Mouse (Mus musculus) regulatory T cell (primary cell): ENCODE measurements around the gene Prkg1.

Experiments
- in situ Hi-C: fragments of 300-600 bp; cut with MboI, MseI; formaldehyde crosslinking; loops from one replicate; pipeline ENCODE4 v1.15.1; 2025; ENCODE audit warnings: high pct_unique_total_duplicates

Prkg1 gene

GRCm38 (mm10) chr19:31158944-31159460 is 605.8 kb downstream of the Prkg1 start:
- in situ Hi-C loops, result loop anchor here (10.0 kb wide), 1 partner anchor 426 kb away; no protein-coding TSS in a partner anchor

- in situ Hi-C loops, result loop anchor here (10.0 kb wide), 1 partner anchor 431 kb away; no protein-coding TSS in a partner anchor
These were observed 611.4 kb downstream of the Prkg1 start for GRCm38 (mm10) chr19:31153399-31153798.

DNA sequence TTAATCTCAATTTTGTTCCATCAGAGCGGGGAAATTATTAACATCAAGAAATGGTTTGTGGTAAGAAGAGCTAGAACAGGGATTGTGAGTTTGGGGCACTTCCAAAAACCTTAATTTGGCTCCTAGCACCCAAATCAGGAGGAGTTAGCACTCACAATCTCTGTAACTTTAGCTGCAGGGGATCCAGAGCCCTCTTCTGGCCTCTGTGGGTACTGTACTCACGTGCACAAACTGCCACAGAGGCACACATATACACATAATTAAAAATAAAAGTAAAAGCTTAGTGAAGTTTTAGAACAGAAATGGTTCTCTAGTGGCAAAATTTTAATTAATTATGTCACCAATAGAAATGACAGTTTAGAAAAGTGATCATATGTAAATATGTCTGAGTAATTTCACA is 614.9 kb downstream of the Prkg1 start:
- in situ Hi-C loops, result loop anchor here (10.0 kb wide), 2 partner anchors 145 to 435 kb away; no protein-coding TSS in a partner anchor

DNA sequence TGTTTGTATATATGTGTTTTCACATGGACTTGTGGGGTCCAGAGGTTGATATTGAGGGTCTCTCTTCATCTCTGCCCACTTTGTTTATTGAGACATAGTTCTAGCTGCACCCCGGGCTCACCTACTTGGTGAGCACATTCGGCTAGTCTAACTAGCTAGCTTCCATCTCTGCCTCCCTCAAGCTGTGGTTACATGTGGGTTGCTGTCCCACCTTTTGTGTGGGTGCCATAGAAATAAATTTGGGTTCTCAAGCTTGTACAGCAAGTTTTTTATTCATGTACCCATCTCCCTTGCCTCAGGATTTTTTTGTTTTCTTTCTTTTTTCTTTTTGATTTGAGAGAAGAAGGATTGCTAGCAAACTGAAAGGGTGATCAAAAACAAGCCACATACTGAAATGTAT is 617.4 kb downstream of the Prkg1 start:
- in situ Hi-C loops, result loop anchor here (10.0 kb wide), 1 partner anchor 147 kb away; no protein-coding TSS in a partner anchor

GRCm38 (mm10) chr19:31146156-31146555 is 618.7 kb downstream of the Prkg1 start:
- in situ Hi-C loops, result loop anchor here (10.0 kb wide), 1 partner anchor 149 kb away; no protein-coding TSS in a partner anchor

GRCm38 (mm10) chr19:31141905-31142304 is 622.9 kb downstream of the Prkg1 start:
- in situ Hi-C loops, result loop anchor here (10.0 kb wide), 1 partner anchor 153 kb away; no protein-coding TSS in a partner anchor

- in situ Hi-C loops, result no loop called here
These were observed 628.5 kb downstream of the Prkg1 start for GRCm38 (mm10) chr19:31136316-31136715.

DNA sequence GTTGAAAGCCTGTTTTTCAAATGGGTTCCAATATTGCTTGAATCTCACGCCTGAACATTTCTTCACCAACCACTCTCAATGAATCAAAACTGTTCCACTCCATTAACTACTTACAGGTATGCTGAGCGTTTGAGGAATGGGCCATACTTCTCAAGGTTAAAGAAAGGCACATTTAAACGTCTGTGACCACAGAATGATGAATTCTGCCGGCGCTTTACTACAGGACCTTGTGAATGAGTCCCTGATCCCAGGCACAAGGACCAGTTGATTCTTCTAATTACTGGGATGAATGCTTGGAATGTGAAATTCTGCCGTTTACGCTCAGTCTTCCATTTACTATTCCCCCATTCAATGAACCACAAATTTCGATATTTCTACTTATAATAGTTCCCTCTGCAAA is 632.2 kb downstream of the Prkg1 start:
- in situ Hi-C loops, result no loop called here

- in situ Hi-C loops, result loop anchor here (10.0 kb wide), 1 partner anchor 1530 kb away; no protein-coding TSS in a partner anchor
These were observed 640.2 kb downstream of the Prkg1 start for GRCm38 (mm10) chr19:31124628-31125027.

- in situ Hi-C loops, result no loop called here
These were observed 650.1 kb downstream of the Prkg1 start for GRCm38 (mm10) chr19:31114690-31115089.

DNA sequence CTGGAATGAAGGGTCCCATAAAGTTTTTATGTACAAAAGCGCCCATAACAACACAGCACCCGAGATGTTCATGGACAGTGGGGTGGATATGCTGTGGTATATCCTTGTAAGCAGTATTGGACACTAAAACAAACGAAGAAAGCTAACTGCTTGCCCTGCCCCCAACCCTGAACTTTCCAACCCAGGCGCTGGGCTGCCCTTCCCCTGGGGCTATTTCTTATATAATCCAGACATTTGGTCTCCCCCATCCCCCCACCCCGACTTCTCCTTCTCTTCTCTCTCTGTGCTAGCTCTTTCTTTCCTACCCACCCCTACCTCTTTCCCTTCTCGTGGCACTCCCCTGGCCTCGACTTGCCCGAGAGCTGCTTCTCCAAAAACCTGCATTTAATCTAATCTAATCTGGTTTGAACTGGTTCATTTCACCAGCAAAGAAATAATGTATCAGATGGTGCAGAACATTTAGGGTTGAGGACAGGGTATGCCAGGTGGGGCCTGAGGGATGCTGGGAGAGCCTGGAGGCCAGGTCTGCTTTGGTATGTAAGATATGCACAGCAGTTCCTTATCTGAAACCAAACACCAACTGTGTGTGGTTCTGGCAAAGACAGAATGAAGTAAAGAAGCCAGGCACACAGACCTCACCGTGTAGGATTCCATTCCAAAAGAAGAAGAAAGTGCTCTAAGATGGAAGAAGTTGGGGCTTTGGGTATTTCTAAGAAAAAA is 657.8 kb downstream of the Prkg1 start:
- in situ Hi-C loops, result no loop called here

- in situ Hi-C loops, result no loop called here
These were observed 658.8 kb downstream of the Prkg1 start for GRCm38 (mm10) chr19:31106036-31106435.

DNA sequence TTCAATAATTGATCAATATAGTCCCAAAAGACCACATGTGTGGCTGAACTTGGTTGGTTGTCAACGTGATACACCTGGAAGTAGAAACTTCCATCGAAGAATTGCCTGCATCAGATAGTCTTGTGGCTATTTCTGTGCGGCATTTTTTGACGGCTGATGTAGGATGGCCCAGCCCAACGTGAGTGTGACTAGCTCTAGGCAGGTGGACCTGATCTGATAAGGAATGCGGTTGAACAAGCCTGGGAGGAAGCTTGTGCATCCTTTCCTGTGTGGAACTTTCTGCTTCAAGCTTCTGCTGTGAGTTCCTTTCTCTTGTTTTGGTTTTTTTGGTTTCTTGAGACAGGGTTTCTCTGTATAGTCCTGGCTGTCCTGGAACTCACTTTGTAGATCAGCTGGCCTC is 660.1 kb downstream of the Prkg1 start:
- in situ Hi-C loops, result no loop called here

DNA sequence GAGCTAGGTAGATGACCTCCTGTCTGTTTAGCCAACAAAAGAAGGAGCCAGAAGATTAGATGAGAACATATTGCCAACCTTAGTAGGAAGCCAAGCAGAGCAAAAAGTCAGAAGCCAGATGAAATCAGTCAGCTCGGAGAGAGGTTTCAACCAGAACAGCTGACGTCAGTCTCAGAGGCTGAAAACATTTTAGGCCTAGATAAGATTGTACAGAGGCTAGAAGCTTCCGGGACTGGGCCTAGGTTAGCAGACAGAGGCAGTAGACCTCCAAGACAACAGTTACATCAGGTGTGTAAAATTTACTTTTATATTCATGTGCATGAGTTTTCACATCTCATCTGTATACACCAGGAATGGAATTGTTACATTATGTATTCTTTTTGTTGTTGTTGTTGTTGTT is 665.5 kb downstream of the Prkg1 start:
- in situ Hi-C loops, result no loop called here

DNA sequence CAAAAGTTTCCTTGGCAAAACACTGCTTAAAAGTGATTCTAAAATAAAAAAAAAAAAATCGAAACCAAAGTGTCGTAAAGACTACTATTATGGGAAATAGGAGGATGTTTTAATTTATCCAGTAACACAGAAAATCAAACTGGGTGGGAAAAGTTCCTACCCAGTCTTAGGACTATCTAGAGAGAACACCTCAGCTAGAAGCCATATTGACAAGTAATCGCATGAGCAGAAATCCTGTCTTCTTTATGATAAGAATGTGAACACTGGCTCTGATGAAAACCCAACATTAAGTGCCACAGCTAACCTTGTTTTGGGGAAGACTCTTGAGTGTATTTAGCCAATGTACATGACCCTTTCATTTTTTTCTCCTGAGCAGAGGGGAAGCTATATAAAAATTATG is 667.0 kb downstream of the Prkg1 start:
- in situ Hi-C loops, result no loop called here

GRCm38 (mm10) chr19:31083761-31084160 is 681.1 kb downstream of the Prkg1 start:
- in situ Hi-C loops, result loop anchor here (5.0 kb wide), 1 partner anchor 114 kb away; no protein-coding TSS in a partner anchor

GRCm38 (mm10) chr19:31082662-31083429 is 682.0 kb downstream of the Prkg1 start, which contains the start of gene Cstf2t:
Gene Cstf2t, plus strand, starts transcription at chr19:31082837.
- in situ Hi-C loops, result loop anchor here (5.0 kb wide), 1 partner anchor 114 kb away; no protein-coding TSS in a partner anchor

GRCm38 (mm10) chr19:31082226-31082625 is 682.6 kb downstream of the Prkg1 start:
- in situ Hi-C loops, result loop anchor here (5.0 kb wide), 1 partner anchor 115 kb away; no protein-coding TSS in a partner anchor

GRCm38 (mm10) chr19:31078241-31078640 is 686.6 kb downstream of the Prkg1 start:
- in situ Hi-C loops, result no loop called here

- in situ Hi-C loops, result no loop called here
These were observed 688.7 kb downstream of the Prkg1 start for GRCm38 (mm10) chr19:31076106-31076505.

GRCm38 (mm10) chr19:31074717-31075063 is 690.1 kb downstream of the Prkg1 start:
- in situ Hi-C loops, result loop anchor here (25.0 kb wide), 1 partner anchor 1887 kb away; no protein-coding TSS in a partner anchor
